In the genomic region with DNA sequence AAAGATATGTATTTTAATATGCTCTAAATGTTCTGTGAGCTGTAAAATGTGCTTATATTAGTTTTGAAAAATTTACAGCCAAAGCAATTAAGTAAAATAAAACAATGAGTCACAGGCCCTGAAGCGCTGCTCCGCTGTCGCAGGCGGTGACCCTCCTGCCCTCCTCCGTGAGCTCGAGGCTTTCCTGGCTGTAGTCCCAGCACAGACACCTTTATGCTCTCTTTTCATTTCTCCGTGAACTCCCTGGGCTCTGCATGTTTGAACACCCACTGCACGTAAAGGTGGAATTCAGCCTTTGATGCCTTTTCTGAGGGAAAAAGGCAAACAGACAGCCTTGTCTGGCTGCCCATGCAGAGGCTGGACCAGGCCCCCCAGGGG, we compare ENCODE assay signal across 9 mouse cellular contexts. TPM values are rescaled to one million over a fixed set of nuclear protein-coding genes. Genes with fewer than 3 reads are reported as not detected.
A peak's percentile ranks its signal among the peaks of the same experiment; 100 is the strongest.
DNase-seq lines count a peak whose midpoint lies in the region; ATAC-seq and TF ChIP-seq lines count a peak whose summit lies in the region.
"Had no signal": no experiment of that assay in that cellular context is flagged by ENCODE, and none has a peak within 500 bp of the region (broad histone marks: within the 10 kb centered on the region; RNA-seq: fewer than 3 reads in every experiment).

No protein-coding gene starts in this region.

- H3K36me3 ChIP-seq in limb, embryonic 10.5 days, result 0 out of 2 replicates have a peak, but pooled peaks cover 6% of the 10 kb centered on the region
- H3K36me3 ChIP-seq in stomach, embryonic 16.5 days (ENCODE audit: control insufficient read depth, insufficient read depth, low read length), result no peaks in the 10 kb centered on the region

- peak overlapping the region; percentile 32; the same call in 1 of the 2 replicates for H3K27ac ChIP-seq in layer of hippocampus, adult 2 months
- H3K27ac ChIP-seq in embryonic fibroblast, embryonic 13.5 days (ENCODE audit: insufficient read depth, low read length), result peak overlapping the region; percentile 6; the same call in 1 of the 2 replicates
- H3K27ac ChIP-seq in limb, embryonic 10.5 days, result 0 out of 2 replicates have a peak overlapping the region, but pooled peaks have one; percentile 53
- peak overlapping the region; percentile 56 for H3K27ac ChIP-seq in stomach, embryonic 16.5 days (ENCODE audit: low read length)

- H3K4me1 ChIP-seq in embryonic fibroblast, embryonic 13.5 days (ENCODE audit: control insufficient read depth, insufficient read depth, low read length), result 0 out of 2 replicates have a peak, but pooled peaks cover 9% of the 10 kb centered on the region
- H3K4me1 ChIP-seq in limb, embryonic 10.5 days, result peaks cover 38% of the 10 kb centered on the region
- peaks cover 39% of the 10 kb centered on the region for H3K4me1 ChIP-seq in stomach, embryonic 16.5 days (ENCODE audit: control insufficient read depth, insufficient read depth, low read length)

- H3K9ac ChIP-seq in stomach, embryonic 16.5 days (ENCODE audit: low read length), result peak overlapping the region; percentile 52; the same call in 1 of the 2 replicates
- H3K9ac ChIP-seq: lung, embryonic 14.5 days had no signal

- H3K9me3 ChIP-seq in limb, embryonic 10.5 days (replicated peaks), result no peaks in the 10 kb centered on the region
- no peaks in the 10 kb centered on the region for H3K9me3 ChIP-seq in stomach, embryonic 16.5 days (replicated peaks; ENCODE audit: control insufficient read depth, low read length)

- no peak overlapping the region for H3K4me2 ChIP-seq in stomach, embryonic 16.5 days (ENCODE audit: low read depth, low read length)
- H3K4me2 ChIP-seq: lung, embryonic 14.5 days had no signal

- no peak overlapping the region for H3K4me3 ChIP-seq in layer of hippocampus, adult 2 months
- H3K4me3 ChIP-seq in embryonic fibroblast, embryonic 13.5 days (ENCODE audit: insufficient read depth, low read length), result no peak overlapping the region
- H3K4me3 ChIP-seq in limb, embryonic 10.5 days, result no peak overlapping the region
- H3K4me3 ChIP-seq in stomach, embryonic 16.5 days (replicated peaks; ENCODE audit: low read length), result no peak overlapping the region

- ATAC-seq in stomach, embryonic 16.5 days (ENCODE audit: insufficient read depth, low FRiP score), result 0 out of 2 replicates have a peak, but pooled peaks have one; percentile 32

- no peak for DNase-seq in layer of hippocampus, adult 2 months (ENCODE audit: low spot score in 2 of 2)
- no peak for DNase-seq in layer of hippocampus, postnatal 25 days (ENCODE audit: extremely low spot score in 1 of 2, low spot score in 1 of 2)
- no peak for DNase-seq in limb, embryonic 10.5 days (ENCODE audit: low spot score)
- DNase-seq in spleen, postnatal 14 days (ENCODE audit: low spot score in 2 of 2), result no peak
- no peak for DNase-seq in cerebellum, postnatal 36 days

- TF ChIP-seq POLR2A in embryonic fibroblast, embryonic 13.5 days (IDR thresholded peaks at IDR 0.05; ENCODE audit: low read depth, low read length), result no peak

- peaks cover 4% of the 10 kb centered on the region for H3K27me3 ChIP-seq in limb, embryonic 10.5 days (ENCODE audit: low read depth, poor library complexity, severe bottlenecking)
- H3K27me3 ChIP-seq in stomach, embryonic 16.5 days (ENCODE audit: control insufficient read depth, insufficient read depth, low read length), result no peaks in the 10 kb centered on the region
- H3K27me3 ChIP-seq: CH12.LX had no signal

- 76% methylated on average over 8 of the region's 8 CpGs for WGBS in limb, embryonic 10.5 days
- WGBS in stomach, embryonic 16.5 days, result 27% methylated on average over 8 of the region's 8 CpGs

- TF ChIP-seq CTCF in layer of hippocampus, adult 2 months (conservative IDR thresholded peaks at IDR 0.05), result no peak
- TF ChIP-seq CTCF in embryonic fibroblast, embryonic 13.5 days (IDR thresholded peaks at IDR 0.05; ENCODE audit: borderline replicate concordance, insufficient read depth, low read length), result no peak

RNA-seq across cellular contexts. Expression of a gene that starts 10.3 kb away (rescaled TPM):
- 10 to 100 TPM; 82.0 to 86.2 TPM for total RNA-seq in layer of hippocampus, adult 2 months (2021)
- total RNA-seq in layer of hippocampus, postnatal 25 days (2021), result 10 to 100 TPM; 83.6 to 86.7 TPM
- 80.1 and 83.5 TPM in 2 replicates for polyA plus RNA-seq in embryonic fibroblast, embryonic 13.5 days (2011; ENCODE audit: insufficient read length, low read depth, missing spikeins)
- polyA plus RNA-seq in limb, embryonic 10.5 days (2016; fragmentation: Nextera tagmentation; extraction: Ambion mirVana), result 138 and 157 TPM in 2 replicates
- polyA plus RNA-seq in stomach, embryonic 16.5 days (2015; fragmentation: Nextera tagmentation; extraction: Ambion mirVana), result 90.5 and 102 TPM in 2 replicates

RNA-seq across cellular contexts. Expression of a gene that starts 10.8 kb away (rescaled TPM):
- total RNA-seq in layer of hippocampus, adult 2 months (2021), result 10 to 100 TPM; 11.0 to 12.2 TPM
- total RNA-seq in layer of hippocampus, postnatal 25 days (2021), result 10 to 100 TPM; 11.6 to 12.0 TPM
- 2.8 and 4.8 TPM in 2 replicates for polyA plus RNA-seq in embryonic fibroblast, embryonic 13.5 days (2011; ENCODE audit: insufficient read length, low read depth, missing spikeins)
- polyA plus RNA-seq in limb, embryonic 10.5 days (2016; fragmentation: Nextera tagmentation; extraction: Ambion mirVana), result 11.8 and 12.3 TPM in 2 replicates
- polyA plus RNA-seq in stomach, embryonic 16.5 days (2015; fragmentation: Nextera tagmentation; extraction: Ambion mirVana), result 7.3 and 7.6 TPM in 2 replicates

Comparison
In these comparisons a context has a peak if more than half of its experiments do, and no peak if none do; other contexts are left out.
1. H3K27ac ChIP-seq: peak in every context shown above with its lines; median percentile 56 in stomach, embryonic 16.5 days; 53 in limb, embryonic 10.5 days; 32 in layer of hippocampus, adult 2 months; 6 in embryonic fibroblast, embryonic 13.5 days.